Mouse (Mus musculus) CD4-positive, CD25-positive, alpha-beta regulatory T cell, adult 2 months (primary cell): ENCODE data around the gene Rasip1.

ENCODE experiments used
- DNase-seq: peaks from one replicate; pipeline ENCODE4 v3.0.0-alpha.2; 2012; ENCODE audit warnings: low read depth, low spot score

Gene Rasip1

DNA sequence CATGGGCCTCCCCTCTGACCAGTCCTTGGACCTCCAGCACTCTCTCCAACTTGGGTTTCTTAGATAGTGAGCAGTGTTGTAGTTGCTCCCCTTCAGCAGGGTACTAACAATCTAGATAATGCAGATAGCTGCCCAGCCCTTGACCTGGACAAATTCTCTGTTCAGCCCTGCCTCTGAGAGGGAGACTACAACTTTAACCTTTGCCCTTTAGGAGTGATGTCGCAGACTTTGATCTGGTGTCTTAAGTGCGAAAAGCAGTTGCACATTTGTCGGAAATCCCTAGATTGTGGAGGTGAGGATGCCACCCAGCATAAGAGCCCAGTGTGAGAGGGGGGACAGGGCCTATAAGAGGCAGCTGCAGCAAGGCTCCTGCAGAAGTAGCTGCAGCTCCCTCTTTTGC is 2.6 kb upstream of the Rasip1 start:
- no peak for DNase-seq

- no peak for DNase-seq
Observed at GRCm38 (mm10) chr7:45625481-45625880, 1.8 kb upstream of the Rasip1 start.

DNA sequence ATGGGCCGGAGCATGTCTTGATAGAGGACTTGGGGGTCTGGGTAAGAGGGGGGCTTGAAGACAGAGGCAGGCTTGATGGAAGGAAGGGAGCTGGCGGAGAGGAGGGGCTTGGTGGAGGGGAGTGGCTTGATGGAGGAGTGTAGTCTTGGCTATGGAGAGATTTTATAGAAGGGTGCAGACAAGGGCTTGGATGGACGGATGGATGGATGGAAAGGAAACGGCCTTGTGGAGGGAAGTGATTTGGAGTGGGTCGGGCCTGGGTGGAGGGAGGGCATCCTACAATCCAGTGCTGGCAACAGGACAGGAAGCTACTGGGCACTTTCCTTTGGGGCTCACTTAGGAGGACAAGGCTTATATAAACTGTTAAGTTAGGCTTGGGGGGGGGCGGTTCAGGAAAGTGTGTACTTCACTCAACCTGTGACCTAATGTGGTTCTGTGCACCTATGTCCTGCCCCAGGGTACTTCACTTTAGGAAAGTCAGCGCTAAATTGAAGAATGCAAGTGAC is 664 bp upstream of the Rasip1 start:
- no peak for DNase-seq

- DNase-seq = peak; percentile 96
Observed at GRCm38 (mm10) chr7:45628364-45629294, 1.3 kb downstream of the Rasip1 start.

GRCm38 (mm10) chr7:45630064-45630907 is 3.0 kb downstream of the Rasip1 start:
- DNase-seq = no peak

- DNase-seq = no peak
Observed at GRCm38 (mm10) chr7:45632499-45632898, 5.2 kb downstream of the Rasip1 start.

DNA sequence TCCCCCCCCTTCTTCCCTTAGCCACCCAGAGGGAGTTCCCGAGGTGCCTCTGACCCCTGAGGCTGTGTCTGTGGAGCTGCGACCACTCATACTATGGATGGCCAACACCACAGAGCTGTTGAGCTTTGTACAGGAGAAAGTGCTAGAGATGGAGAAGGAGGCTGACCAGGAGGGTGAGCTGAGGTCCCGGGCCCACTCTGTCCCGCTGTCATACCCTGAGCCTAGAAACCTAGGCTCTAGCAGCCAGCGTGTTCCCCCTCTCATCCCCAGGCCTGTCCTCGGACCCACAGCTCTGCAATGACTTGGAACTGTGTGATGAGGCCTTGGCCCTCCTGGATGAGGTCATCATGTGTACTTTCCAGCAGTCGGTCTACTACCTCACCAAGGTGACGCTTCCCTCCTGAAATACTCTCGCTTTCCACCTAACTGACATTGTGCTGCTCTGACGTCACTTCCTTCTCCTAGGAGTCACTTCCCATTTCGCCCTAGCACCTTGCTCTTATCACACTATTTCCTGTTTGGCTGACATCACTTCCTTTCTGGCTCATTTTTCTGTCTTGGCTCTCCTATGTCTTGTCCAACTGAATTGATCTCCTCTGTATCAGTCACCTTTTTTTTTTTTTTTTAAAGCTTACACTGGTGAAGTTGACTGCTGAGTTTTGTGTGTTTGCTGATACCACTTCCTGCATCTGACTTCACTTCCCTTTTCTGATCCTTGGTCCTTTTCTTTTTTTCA is 7.8 kb downstream of the Rasip1 start:
- peak; percentile 51 for DNase-seq

DNA sequence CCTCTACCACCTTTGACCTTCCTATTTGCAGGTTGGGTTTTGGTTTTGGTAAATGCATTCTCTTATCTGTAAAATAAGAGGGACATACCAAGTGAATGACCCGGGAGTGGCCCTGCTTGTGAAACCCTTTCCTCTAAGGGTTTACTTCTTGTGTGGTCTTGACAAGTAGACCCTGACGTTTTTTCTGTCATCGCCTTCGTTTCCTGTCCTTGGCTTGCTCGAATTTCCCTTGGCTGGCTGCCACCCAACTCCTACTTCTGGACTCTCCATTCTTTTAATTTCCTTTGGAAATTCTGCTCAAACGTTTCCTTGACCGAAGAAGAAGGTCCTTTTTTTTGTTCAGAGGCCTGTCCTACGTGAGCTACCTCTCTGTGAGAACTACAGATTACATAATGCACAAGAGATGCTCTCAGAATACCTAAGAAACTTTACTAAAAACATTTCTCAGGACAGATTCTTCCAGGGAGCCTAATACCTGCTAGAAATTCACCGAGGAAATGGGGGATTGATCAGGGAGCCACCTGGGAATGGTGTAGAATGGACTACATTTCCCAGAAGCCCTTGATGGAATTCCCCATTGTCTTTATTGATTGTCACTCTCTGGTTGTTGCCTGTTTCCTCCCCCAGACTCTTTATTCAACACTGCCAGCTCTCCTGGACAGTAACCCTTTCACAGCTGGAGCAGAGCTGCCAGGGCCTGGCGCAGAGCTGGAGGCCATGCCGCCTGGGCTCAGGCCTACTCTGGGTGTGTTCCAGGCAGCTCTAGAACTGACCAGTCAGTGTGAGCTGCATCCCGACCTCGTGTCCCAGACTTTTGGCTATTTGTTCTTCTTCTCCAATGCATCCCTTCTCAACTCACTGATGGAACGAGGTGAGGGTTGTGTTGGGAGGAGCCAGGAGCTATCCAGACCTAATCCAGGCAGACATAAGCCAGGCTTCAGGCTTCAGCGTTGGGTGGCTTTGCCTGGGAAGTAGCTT is 8.7 kb downstream of the Rasip1 start:
- no peak for DNase-seq

- DNase-seq = no peak
Observed at GRCm38 (mm10) chr7:45637710-45638109, 10.4 kb downstream of the Rasip1 start.

DNA sequence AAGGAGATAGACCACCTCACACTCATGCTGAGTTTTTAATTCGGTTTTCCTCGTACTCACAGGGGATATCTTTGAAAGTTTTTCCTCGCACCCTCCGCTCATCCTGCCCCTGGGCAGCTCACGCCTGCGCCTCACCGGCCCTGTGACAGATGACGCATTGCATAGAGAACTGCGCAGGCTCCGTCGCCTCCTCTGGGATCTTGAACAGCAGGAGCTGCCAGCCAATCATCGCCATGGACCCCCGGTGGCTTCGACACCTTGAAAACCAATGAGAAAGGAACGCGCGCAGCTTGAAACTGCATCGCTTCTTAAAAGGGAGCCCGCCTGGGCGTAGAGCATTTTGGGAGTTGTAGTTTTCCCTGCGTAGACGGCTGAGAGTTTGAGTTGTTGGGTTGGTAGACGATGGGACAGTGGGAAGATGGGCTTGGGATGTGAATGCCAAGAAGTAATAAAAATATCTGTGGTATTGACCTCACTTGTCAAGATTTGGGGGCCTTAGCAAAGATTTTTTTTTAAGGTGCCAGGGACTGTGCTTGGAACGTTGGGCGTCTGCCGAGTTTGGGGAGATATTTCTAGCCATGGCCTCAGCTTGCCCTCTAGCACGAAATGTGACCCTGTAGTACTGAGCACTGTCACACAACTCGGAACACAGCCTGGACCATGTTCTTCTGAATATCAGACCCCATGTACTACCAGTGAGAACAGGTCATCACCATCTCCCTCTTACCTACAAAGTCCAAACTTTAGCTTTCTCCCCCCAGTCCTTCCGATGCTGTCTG is 11.5 kb downstream of the Rasip1 start:
- DNase-seq = no peak

DNA sequence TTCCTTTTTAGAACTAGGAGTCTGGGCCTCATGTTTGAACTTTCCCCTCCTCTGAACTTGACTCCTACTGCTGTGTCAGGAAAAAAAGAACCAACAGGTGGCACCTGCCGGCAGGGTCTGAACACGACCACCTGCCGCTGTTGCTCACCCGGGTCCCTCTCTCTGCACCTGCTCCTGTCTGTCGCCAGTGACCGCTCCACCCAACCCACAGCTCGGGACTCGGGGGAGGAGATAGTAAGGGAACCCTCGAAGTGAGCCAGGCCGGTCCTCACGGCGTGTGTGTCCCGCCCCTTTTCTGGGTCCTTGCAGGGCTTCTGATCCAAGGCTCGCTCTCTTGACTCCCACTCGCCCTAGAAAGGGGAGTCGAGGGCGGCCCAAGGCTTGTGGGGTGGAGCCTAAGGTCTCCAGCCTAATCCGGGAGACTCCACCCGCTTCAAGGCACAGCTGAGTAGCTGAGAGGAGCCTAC is 12.3 kb downstream of the Rasip1 start, which contains the start of gene Mamstr:
TSS of gene Mamstr (plus strand) at position 417 of the 467 bp plus-strand sequence.
- no peak for DNase-seq

DNA sequence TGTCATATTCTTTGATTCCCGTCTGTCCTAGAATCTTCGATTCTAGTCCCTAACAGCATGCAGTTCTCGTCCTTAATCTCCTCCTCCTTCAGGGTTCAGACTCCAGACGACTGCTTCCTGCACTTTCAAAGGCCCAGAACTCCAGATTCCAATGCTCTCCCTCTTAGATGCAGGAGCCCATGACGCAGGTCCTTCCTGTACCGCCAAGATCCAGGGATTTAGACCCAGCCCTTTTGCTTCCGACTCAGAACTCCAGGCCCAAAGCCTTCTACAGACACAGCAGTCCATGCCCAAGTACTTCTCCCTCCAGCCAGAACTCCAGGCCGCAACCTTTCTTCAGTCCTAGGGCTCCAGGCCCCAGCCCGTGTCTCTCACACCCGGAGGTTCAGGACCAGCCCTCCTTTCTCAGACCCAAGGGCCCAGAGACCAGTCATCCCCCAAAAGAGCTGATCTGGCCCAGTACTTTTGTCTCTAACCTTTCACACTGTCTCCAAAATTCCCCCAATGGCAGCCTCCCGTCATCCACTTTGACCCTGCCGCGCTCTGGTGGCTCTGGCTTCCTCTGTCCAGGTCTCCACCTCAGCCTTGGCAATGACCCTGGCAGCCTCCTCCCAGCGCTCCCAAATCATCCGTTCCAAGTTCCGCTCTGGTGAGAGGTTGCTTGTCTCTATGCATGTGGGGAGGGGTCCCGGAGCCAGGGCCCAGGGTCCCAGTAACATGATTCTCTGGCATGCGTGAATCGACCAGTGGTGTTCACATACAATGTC is 13.1 kb downstream of the Rasip1 start:
- DNase-seq = no peak

DNA sequence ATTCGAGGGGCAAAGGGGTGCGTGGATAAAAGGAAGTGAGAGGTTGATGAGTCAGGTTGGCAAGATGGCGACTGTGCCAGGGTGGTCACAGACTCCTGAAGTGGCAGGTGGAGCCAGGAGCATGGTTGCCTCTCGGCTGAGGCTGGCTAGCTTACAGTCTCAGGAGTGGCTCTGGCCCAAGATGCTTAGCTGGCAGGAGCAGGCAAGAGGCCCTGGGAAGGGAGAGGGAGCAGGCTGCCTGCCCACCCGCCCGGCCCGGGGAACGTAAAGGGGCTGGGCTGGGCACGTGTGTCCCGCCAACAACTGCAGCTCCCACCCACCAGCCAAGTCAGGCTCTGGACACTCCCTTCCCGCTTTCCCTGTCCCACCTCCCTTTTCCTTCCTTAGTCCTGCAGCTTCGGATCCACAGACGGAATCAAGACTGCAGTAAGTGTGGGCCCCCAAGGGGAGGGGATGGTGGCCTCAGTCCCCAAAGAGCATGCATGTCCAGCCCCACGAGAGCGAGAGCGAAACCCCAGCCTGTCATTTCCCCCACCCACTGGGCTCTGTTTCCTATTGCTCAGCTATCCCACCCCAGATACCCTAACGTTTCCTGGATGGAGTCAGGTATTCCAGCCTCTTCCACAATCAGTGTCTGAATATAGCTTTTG is 14.2 kb downstream of the Rasip1 start:
- DNase-seq = no peak

GRCm38 (mm10) chr7:45642083-45642482 is 14.8 kb downstream of the Rasip1 start:
- DNase-seq = no peak

- DNase-seq = no peak
Observed at GRCm38 (mm10) chr7:45642503-45643255, 15.4 kb downstream of the Rasip1 start.

GRCm38 (mm10) chr7:45643441-45644178 is 16.3 kb downstream of the Rasip1 start:
- DNase-seq = peak; percentile 94

DNA sequence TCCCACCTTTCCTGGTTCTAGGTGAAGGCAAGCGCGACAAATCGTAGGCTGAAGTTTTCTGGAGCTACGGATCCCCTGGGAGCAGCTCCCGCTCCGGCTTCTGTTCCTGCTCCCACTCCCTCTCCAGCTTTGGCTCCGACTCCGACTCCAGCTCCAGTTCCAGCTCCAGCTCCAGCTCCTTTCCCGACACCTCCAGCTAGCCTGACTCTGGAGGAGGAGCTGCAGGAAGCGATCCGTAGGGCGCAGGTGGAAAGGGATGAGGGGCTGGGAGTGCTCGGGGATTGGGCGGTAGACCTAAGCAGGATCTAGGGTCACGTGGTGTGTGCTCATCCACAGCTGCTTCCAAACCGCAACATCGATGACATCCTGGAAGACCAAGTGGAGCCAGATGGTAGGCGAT is 16.9 kb downstream of the Rasip1 start:
- no peak for DNase-seq
